Mouse (Mus musculus) stomach, embryonic 16.5 days (tissue): Measurements from ENCODE around the gene Als2cr12. TPM values are rescaled to one million over a fixed set of nuclear protein-coding genes. Genes with fewer than 3 reads are reported as not detected.
A peak's percentile ranks its signal among the peaks of the same experiment; 100 is the strongest.
"Not testable (repeated sequence)": the region's sequence is repeated elsewhere in the genome, so short reads cannot be mapped to it uniquely, and the experiment has no call there.

Experiments used
- ATAC-seq: fragments of 200-750 bp; cut with Nextera tagmentation; 2 replicates; pipeline ENCODE4 v1.8.0; 2017; ENCODE audit warnings: moderate number of reproducible peaks, moderate TSS enrichment; ENCODE audit not compliant: insufficient read depth, low FRiP score
- H3K27ac ChIP-seq: fragments of 300-500 bp; sonication (generic); 2 replicates; pipeline ENCODE4 v1.5.1; 2014; ENCODE audit warnings: low read length
- H3K27me3 ChIP-seq: fragments of 300-500 bp; sonication (generic); 2 replicates; pipeline ENCODE4 v1.6.1; 2014; ENCODE audit warnings: low read length, control low read depth, mixed read lengths; ENCODE audit not compliant: control insufficient read depth, insufficient read depth
- H3K36me3 ChIP-seq: fragments of 300-500 bp; sonication (generic); 2 replicates; pipeline ENCODE4 v1.6.1; 2014; ENCODE audit warnings: low read length; ENCODE audit not compliant: control insufficient read depth, insufficient read depth
- H3K4me1 ChIP-seq: fragments of 300-500 bp; sonication (generic); 2 replicates; pipeline ENCODE4 v1.6.1; 2014; ENCODE audit warnings: low read length, control low read depth, mixed read lengths; ENCODE audit not compliant: control insufficient read depth, insufficient read depth
- H3K4me2 ChIP-seq: fragments of 300-500 bp; sonication (generic); 2 replicates; pipeline ENCODE4 v1.6.1; 2014; ENCODE audit warnings: low read depth, low read length, mixed read lengths
- H3K4me3 ChIP-seq: fragments of 300-500 bp; sonication (generic); replicated peaks from 2 replicates; pipeline ENCODE4 v1.5.1; 2014; ENCODE audit warnings: mild to moderate bottlenecking, low read length
- H3K9ac ChIP-seq: fragments of 300-500 bp; sonication (generic); 2 replicates; pipeline ENCODE4 v1.6.1; 2014; ENCODE audit warnings: low read length
- H3K9me3 ChIP-seq: fragments of 300-500 bp; sonication (generic); replicated peaks from 2 replicates; pipeline ENCODE4 v1.6.1; 2016; ENCODE audit warnings: low read length, control low read depth; ENCODE audit not compliant: control insufficient read depth
- WGBS: fragments of 180-500 bp; shearing (Covaris S2); extraction: QIAGEN DNeasy Blood & Tissue Kit; methylation state at CpG from one replicate; pipeline ENCODE4 v1.1.7; 2014; 5-methylcytosine and 5-hydroxymethylcytosine counted together
- polyA plus RNA-seq: library from polyadenylated mRNA; unstranded; fragments of >200 nt; fragmentation: Nextera tagmentation; extraction: Ambion mirVana; gene quantifications from 2 replicates; pipeline ENCODE4 v1.2.1, GENCODE M21; 2015

Gene Als2cr12
- polyA plus RNA-seq, 1 experiment from 2014 or later: 0.43 TPM

GRCm38 (mm10) chr1:58628847-58629246 lies 66.9 kb downstream of the Als2cr12 start:
- H3K27me3 ChIP-seq, ATAC-seq, H3K9me3 ChIP-seq, H3K4me2 ChIP-seq, H3K36me3 ChIP-seq, H3K4me3 ChIP-seq, H3K9ac ChIP-seq, H3K27ac ChIP-seq, H3K4me1 ChIP-seq: not testable (repeated sequence)
- 64% methylated on average over 1 of the region's 2 CpGs for WGBS

DNA sequence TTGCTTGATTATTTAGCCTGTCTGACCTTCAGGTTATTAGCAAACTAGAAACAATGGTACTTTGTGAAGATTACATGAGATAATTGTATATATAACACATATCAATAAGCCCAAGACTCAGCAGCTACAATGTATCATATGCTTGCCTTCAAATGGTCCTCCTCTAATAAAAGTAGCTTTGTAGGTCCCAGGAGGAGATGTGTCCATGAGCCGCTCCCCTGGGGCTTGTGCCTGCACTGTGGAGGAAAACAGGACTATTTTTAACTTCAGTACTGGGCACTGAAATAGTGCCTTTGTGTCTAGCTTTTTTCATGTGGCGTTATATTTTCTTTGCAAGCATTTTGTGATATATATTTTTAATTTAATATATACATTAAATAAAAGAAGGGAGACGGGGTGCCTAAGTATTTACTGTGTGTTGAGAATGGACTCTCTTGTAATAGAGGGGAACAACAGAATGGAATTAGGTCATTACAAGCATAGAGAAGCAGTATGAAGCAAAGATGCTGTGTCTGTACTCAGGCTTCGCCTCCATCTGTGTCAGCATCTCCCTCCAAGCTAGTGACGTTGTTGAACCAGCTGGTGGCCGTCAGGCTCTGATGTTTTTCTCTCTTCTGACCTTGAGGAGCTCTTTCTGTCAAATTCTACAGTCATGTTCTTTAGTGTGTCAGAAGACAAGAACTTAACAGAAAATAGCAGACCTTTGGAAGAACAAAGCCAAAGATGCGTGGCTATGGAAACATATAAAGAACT lies 73.6 kb downstream of the Als2cr12 start:
- 49% methylated on average over 7 of the region's 7 CpGs for WGBS
- peaks cover 2% of the 10 kb centered on the region; the same call in 1 of the 2 replicates for H3K27me3 ChIP-seq

GRCm38 (mm10) chr1:58621251-58621650 lies 74.5 kb downstream of the Als2cr12 start:
- 70% methylated on average over 3 of the region's 3 CpGs for WGBS
- H3K27ac ChIP-seq: no peak overlapping the region
- H3K4me3 ChIP-seq: no peak overlapping the region
- no peak overlapping the region for H3K4me2 ChIP-seq
- 0 out of 2 replicates have a peak, but pooled peaks cover 4% of the 10 kb centered on the region for H3K4me1 ChIP-seq
- ATAC-seq: no peak
- H3K9me3 ChIP-seq: no peaks in the 10 kb centered on the region
- H3K9ac ChIP-seq: no peak overlapping the region
- peaks cover 2% of the 10 kb centered on the region; the same call in 1 of the 2 replicates for H3K27me3 ChIP-seq
- H3K36me3 ChIP-seq: no peaks in the 10 kb centered on the region

More for the DNA sequence above, 73.6 kb downstream of the Als2cr12 start:
- no peak overlapping the region for H3K27ac ChIP-seq
- H3K9ac ChIP-seq: no peak overlapping the region
- no peak overlapping the region for H3K4me3 ChIP-seq
- no peaks in the 10 kb centered on the region for H3K36me3 ChIP-seq
- ATAC-seq: no peak; the same call in 1 of the 2 replicates
- H3K4me1 ChIP-seq: 0 out of 2 replicates have a peak, but pooled peaks cover 4% of the 10 kb centered on the region
- H3K4me2 ChIP-seq: no peak overlapping the region
- no peaks in the 10 kb centered on the region for H3K9me3 ChIP-seq

DNA sequence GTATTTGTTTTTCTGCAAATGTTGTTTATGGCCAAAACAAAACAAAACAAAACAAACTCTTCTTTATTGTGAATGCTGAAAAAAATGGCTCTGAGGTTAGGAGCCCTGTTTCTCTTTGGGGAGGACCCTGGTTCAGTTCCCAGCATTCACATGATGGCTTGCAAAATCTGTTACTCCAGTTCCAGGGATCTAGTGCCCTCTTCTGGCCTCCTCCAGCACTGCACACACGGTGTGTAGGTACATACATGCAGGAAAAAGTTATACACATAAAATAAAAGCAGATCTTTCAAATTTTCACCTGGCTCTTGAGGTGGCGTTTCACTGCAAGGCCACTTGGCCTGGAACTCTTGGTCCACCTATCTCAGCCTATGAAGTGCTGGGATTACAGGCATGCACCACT lies 77.0 kb downstream of the Als2cr12 start:
- H3K4me2 ChIP-seq: no peak overlapping the region
- H3K4me1 ChIP-seq: peaks cover 8% of the 10 kb centered on the region; the same call in 1 of the 2 replicates
- no peaks in the 10 kb centered on the region for H3K9me3 ChIP-seq
- no peak for ATAC-seq
- no peak overlapping the region for H3K27ac ChIP-seq
- H3K9ac ChIP-seq: no peak overlapping the region
- H3K36me3 ChIP-seq: no peaks in the 10 kb centered on the region
- WGBS: 80% methylated on average over 2 of the region's 2 CpGs
- no peak overlapping the region for H3K4me3 ChIP-seq
- H3K27me3 ChIP-seq: 0 out of 2 replicates have a peak, but pooled peaks cover under 1% of the 10 kb centered on the region

DNA sequence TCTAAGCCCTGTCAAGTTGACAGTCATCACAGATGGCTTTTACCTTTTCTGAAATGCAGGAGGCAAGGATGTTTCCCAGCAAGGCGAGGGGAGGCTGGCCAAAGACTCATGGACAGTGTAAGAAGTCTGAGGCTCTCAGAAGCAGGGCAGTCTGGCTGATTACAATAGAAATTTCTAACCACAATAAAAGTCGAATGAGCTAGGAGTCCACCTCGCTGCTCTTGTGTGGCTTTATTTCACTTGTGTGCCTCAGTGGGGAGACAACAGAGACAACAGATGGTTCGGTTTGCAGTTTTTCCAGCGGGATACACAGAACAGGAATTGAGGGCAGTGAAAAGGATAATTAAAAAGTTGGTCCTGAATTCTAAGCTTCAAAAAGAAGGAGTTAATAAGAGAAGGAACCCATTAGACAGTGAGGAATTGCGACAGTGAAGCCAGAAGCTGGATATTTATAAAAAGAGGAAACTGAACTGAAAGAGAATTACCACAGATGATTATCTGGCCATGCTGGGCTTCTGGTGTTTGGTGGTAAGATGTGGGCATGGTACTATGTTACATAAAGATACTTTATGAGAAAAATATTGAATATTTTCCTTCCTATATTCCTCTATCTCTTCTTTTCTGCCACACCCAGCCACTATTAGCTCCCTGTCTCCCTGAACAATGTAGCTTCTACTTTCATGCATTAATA lies 77.7 kb downstream of the Als2cr12 start:
- Histone ChIP-seq H3K27me3 (no peaks in the 10 kb centered on the region), H3K9me3 (no peaks in the 10 kb centered on the region), H3K4me1 (peaks cover 8% of the 10 kb centered on the region; the same call in 1 of the 2 replicates), H3K9ac (no peak overlapping the region), H3K27ac (no peak overlapping the region), H3K36me3 (no peaks in the 10 kb centered on the region), H3K4me3 (no peak overlapping the region), H3K4me2 (no peak overlapping the region)
- ATAC-seq: no peak
- WGBS: 65% methylated on average over 6 of the region's 6 CpGs

DNA sequence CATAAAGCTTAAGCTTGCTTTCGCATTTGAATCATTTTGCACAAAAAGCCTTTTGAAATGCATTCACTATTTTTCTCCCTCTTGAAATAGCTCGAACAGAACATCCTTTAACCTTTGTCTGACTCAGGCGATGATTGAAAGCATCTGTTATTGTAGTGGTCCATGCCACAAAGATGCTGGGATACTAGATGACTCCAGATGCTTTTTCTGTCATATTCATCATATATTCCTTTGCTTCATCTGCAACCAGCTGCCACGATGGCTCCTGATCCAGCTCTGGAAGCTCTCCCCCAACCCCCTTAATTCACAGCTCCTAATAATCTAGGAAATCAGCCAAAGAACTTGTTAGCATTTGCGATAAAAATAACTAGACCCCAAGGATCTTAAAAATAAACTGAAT lies 78.7 kb downstream of the Als2cr12 start:
- ATAC-seq: no peak
- no peak overlapping the region for H3K27ac ChIP-seq
- H3K4me2 ChIP-seq: no peak overlapping the region
- no peak overlapping the region for H3K4me3 ChIP-seq
- H3K9ac ChIP-seq: no peak overlapping the region
- H3K9me3 ChIP-seq: no peaks in the 10 kb centered on the region
- 49% methylated on average over 5 of the region's 5 CpGs for WGBS
- no peaks in the 10 kb centered on the region for H3K36me3 ChIP-seq
- H3K4me1 ChIP-seq: peaks cover 8% of the 10 kb centered on the region; the same call in 1 of the 2 replicates
- H3K27me3 ChIP-seq: no peaks in the 10 kb centered on the region

DNA sequence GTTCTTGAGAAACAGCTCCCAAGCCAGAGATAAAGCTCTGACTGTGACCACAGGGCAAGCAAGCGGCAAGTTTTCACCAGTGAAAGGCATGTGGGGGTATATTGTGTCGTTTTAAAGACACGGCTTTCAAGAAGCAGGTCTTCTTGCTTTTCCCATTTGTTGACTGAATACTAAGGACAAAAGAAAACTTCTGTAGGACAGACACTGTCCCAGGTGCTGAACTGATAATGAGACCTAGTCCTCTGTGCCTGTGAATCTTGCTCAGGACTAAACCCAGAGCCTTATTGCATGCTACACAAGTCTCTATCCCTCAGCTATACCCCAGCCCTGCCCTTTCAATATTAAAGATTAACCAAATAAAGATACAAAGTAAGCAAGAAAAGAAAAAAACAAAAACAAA lies 79.6 kb downstream of the Als2cr12 start:
- Histone ChIP-seq H3K4me2 (no peak overlapping the region), H3K9ac (no peak overlapping the region), H3K4me3 (no peak overlapping the region), H3K27me3 (no peaks in the 10 kb centered on the region), H3K27ac (no peak overlapping the region), H3K9me3 (no peaks in the 10 kb centered on the region), H3K36me3 (no peaks in the 10 kb centered on the region), H3K4me1 (peaks cover 8% of the 10 kb centered on the region; the same call in 1 of the 2 replicates)
- WGBS: 54% methylated on average over 3 of the region's 3 CpGs
- ATAC-seq: no peak

DNA sequence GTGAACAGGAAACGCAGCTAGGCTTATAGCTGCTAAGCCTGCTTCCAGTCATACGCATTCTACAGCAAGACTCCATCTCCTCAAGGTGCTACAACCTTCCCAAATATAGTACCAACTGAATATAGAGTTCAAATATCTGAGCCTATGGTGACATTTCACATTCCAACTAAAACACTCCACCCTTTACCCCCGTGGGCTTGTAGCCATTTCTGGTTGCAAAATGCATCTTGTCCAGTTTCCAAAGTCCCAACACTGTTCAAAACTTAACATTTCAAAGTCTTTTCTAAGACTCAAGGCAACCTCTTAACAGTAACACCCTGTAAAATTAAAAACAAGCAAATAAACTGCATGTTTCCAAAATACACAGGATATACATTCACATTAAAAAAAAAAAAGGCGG lies 80.6 kb downstream of the Als2cr12 start:
- no peaks in the 10 kb centered on the region for H3K9me3 ChIP-seq
- 84% methylated on average over 4 of the region's 4 CpGs for WGBS

DNA sequence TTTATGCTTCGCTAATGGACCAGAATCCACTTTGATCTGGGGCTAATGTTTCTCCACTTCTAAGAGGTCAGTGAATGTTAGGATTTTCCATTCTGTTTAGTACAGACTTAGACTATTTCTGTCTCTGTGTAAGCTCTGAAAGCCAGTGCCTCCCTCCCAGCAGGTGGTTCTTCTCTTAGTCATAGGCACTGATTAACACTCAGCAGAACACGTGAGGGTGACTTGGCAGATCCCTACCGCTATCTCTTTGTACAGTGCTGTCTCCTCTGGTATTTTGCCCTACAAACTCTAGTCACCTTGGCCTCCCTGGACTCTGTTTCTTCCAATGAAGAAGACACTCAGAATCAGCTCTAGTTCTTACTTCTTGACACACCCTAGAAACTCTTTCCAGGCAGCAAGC lies 81.4 kb downstream of the Als2cr12 start:
- no peak overlapping the region for H3K4me3 ChIP-seq
- no peak overlapping the region for H3K9ac ChIP-seq
- H3K27ac ChIP-seq: peak overlapping the region; percentile 21; the same call in 1 of the 2 replicates
- ATAC-seq: peak; percentile 83
- no peak overlapping the region for H3K4me2 ChIP-seq
- no peaks in the 10 kb centered on the region for H3K36me3 ChIP-seq
- WGBS: 34% methylated on average over 3 of the region's 3 CpGs
- peaks cover 8% of the 10 kb centered on the region; the same call in 1 of the 2 replicates for H3K4me1 ChIP-seq
- H3K9me3 ChIP-seq: no peaks in the 10 kb centered on the region
- H3K27me3 ChIP-seq: no peaks in the 10 kb centered on the region

More for the DNA sequence above, 80.6 kb downstream of the Als2cr12 start:
- H3K4me3 ChIP-seq: no peak overlapping the region
- no peak for ATAC-seq
- H3K4me1 ChIP-seq: peaks cover 8% of the 10 kb centered on the region; the same call in 1 of the 2 replicates
- no peaks in the 10 kb centered on the region for H3K36me3 ChIP-seq
- H3K27ac ChIP-seq: no peak overlapping the region
- H3K9ac ChIP-seq: no peak overlapping the region
- no peak overlapping the region for H3K4me2 ChIP-seq
- no peaks in the 10 kb centered on the region for H3K27me3 ChIP-seq
